Mouse (Mus musculus): ENCODE results near the gene Ier2.

GRCm38 (mm10) chr8:84656191-84656525 is 6.5 kb downstream of the Ier2 start:
- TF ChIP-seq GATA1 (IDR thresholded peaks at IDR 0.05; ENCODE audit: borderline replicate concordance, low read length), result no peak
- no peak for TF ChIP-seq FLI1 (IDR thresholded peaks at IDR 0.05; ENCODE audit: low read length)
